Mouse (Mus musculus): ENCODE measurements around the gene Kcne2.

DNA sequence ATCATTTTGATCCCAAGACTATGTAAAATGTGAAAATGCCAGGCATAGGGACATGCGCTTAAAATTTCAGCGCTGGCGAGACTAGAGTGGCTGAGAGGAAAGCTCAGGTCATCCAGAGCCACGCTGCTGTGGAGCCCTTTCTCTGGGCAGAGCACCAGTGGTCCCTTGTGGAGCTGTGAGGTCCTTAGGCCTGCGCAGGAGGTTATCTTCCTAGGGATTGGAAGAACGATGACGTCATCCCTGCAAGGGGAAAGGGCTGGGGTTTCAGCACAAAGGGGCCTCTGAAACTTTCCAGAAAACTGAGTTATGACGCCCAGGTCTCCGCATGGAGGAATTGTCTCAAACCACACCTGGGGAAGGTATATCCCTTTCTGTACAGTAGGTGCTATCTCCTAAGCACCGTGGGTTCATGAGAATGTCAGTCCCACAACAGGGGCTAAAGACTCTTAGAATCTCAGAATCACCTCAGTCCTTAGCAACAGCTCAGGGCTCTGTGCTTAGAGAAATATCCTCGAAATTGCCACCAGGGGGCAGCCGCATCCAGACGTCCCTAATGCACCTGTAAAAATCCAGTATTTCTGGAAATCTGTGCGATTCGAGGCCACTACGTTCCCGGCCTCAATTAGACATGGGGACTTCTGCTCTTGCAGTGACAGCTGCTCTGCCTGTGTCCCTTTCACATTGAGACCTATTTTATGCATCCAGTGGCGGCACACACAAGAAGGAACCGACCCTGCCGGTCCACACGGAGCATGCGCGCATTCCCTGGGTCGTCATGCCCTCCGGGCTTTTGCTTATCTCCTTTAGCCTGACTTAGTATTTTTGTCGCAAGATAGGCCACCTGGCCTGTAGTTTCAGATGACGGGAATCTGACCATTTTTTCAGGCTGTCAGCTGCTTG lies 48.7 kb downstream of the Kcne2 start:
- TF ChIP-seq RCOR1 (conservative IDR thresholded peaks at IDR 0.05; ENCODE audit: low read depth, low read length), result no peak
- TF ChIP-seq EP300 (IDR thresholded peaks at IDR 0.05; ENCODE audit: low read length), result no peak
- TF ChIP-seq ETS1 (conservative IDR thresholded peaks at IDR 0.05; ENCODE audit: low read depth, low read length), result no peak
- TF ChIP-seq CTCF (conservative IDR thresholded peaks at IDR 0.05 in 1 of 2, IDR thresholded peaks at IDR 0.05 in 1 of 2; ENCODE audit: low read depth in 2 of 2, low read length in 2 of 2), result peak; percentile 85 to 95
- TF ChIP-seq POLR2A (IDR thresholded peaks at IDR 0.05; ENCODE audit: low read depth, low read length), result no peak
- peak; percentile 13; the same call in 1 of the 2 replicates for TF ChIP-seq MAX (IDR thresholded peaks at IDR 0.05; ENCODE audit: low read length)
